Mouse (Mus musculus): ENCODE results near the gene Vnn3. TPM values are rescaled to one million over a fixed set of nuclear protein-coding genes. Genes with fewer than 3 reads are reported as not detected.

Vnn3 gene
- total and polyA plus RNA-seq, 2 experiments, result 58.7 to 110 TPM

- Histone ChIP-seq H3K4me1 (ENCODE audit: control insufficient read depth, insufficient read depth, low read length) (peaks cover 10% of the 10 kb centered on the region), H3K4me3 (ENCODE audit: insufficient read depth, low read depth, low read length) (no peak overlapping the region), H3K36me3 (ENCODE audit: control insufficient read depth, insufficient read depth, low read length) (no peaks in the 10 kb centered on the region), H3K79me2 (ENCODE audit: control insufficient read depth, insufficient read depth, low read length) (no peaks in the 10 kb centered on the region), H3K27ac (replicated peaks; ENCODE audit: insufficient read depth, low read depth, low read length) (no peak overlapping the region), H3K9ac (ENCODE audit: low read depth, low read length) (no peak overlapping the region), H3K27me3 (ENCODE audit: control insufficient read depth, insufficient read depth, low read length) (no peaks in the 10 kb centered on the region)
- TF ChIP-seq POLR2A (IDR thresholded peaks at IDR 0.05; ENCODE audit: extremely low read depth, insufficient read depth, low read length) (no peak), CTCF (IDR thresholded peaks at IDR 0.05; ENCODE audit: low read depth, low read length) (no peak)
- 37% methylated on average over 9 of the region's 9 CpGs for WGBS
- peak; percentile 77 for DNase-seq (ENCODE audit: extremely low read depth, low read depth, low spot score)
Measured at GRCm38 (mm10) chr10:23836003-23836964, 15.0 kb upstream of the Vnn3 start.

- H3K4me1 ChIP-seq (ENCODE audit: control insufficient read depth, insufficient read depth, low read length), result peaks cover 10% of the 10 kb centered on the region
- H3K79me2 ChIP-seq (ENCODE audit: control insufficient read depth, insufficient read depth, low read length), result no peaks in the 10 kb centered on the region
- no peaks in the 10 kb centered on the region for H3K36me3 ChIP-seq (ENCODE audit: control insufficient read depth, insufficient read depth, low read length)
- H3K27me3 ChIP-seq (ENCODE audit: control insufficient read depth, insufficient read depth, low read length), result no peaks in the 10 kb centered on the region
- no peak for DNase-seq (ENCODE audit: extremely low read depth, low read depth, low spot score)
- no peak overlapping the region for H3K4me3 ChIP-seq (ENCODE audit: insufficient read depth, low read depth, low read length)
- no peak overlapping the region for H3K9ac ChIP-seq (ENCODE audit: low read depth, low read length)
- 70% methylated on average over 3 of the region's 3 CpGs for WGBS
- TF ChIP-seq POLR2A (IDR thresholded peaks at IDR 0.05; ENCODE audit: extremely low read depth, insufficient read depth, low read length) (no peak), CTCF (IDR thresholded peaks at IDR 0.05; ENCODE audit: low read depth, low read length) (no peak)
- H3K27ac ChIP-seq (replicated peaks; ENCODE audit: insufficient read depth, low read depth, low read length), result 0 out of 2 replicates have a peak overlapping the region, but pooled peaks have one; percentile 15
Measured at GRCm38 (mm10) chr10:23837115-23837514, 14.1 kb upstream of the Vnn3 start.

- Histone ChIP-seq H3K27ac (replicated peaks; ENCODE audit: insufficient read depth, low read depth, low read length) (peak overlapping the region; percentile 76), H3K79me2 (ENCODE audit: control insufficient read depth, insufficient read depth, low read length) (no peaks in the 10 kb centered on the region), H3K4me3 (ENCODE audit: insufficient read depth, low read depth, low read length) (no peak overlapping the region), H3K4me1 (ENCODE audit: control insufficient read depth, insufficient read depth, low read length) (peaks cover 10% of the 10 kb centered on the region), H3K36me3 (ENCODE audit: control insufficient read depth, insufficient read depth, low read length) (no peaks in the 10 kb centered on the region), H3K9ac (ENCODE audit: low read depth, low read length) (0 out of 2 replicates have a peak overlapping the region, but pooled peaks have one; percentile 9), H3K27me3 (ENCODE audit: control insufficient read depth, insufficient read depth, low read length) (no peaks in the 10 kb centered on the region)
- 39% methylated on average over 3 of the region's 3 CpGs for whole genome bisulfite sequencing
- TF ChIP-seq CTCF (IDR thresholded peaks at IDR 0.05; ENCODE audit: low read depth, low read length), result no peak
- no peak for TF ChIP-seq POLR2A (IDR thresholded peaks at IDR 0.05; ENCODE audit: extremely low read depth, insufficient read depth, low read length)
- DNase-seq (ENCODE audit: extremely low read depth, low read depth, low spot score), result peak; percentile 93
Measured at GRCm38 (mm10) chr10:23838910-23839309, 12.4 kb upstream of the Vnn3 start.

GRCm38 (mm10) chr10:23839368-23839767 lies 11.9 kb upstream of the Vnn3 start:
- DNase-seq (ENCODE audit: extremely low read depth, low read depth, low spot score), result peak; percentile 70
- peaks cover 10% of the 10 kb centered on the region for H3K4me1 ChIP-seq (ENCODE audit: control insufficient read depth, insufficient read depth, low read length)
- 0 out of 2 replicates have a peak overlapping the region, but pooled peaks have one; percentile 9 for H3K9ac ChIP-seq (ENCODE audit: low read depth, low read length)
- no peaks in the 10 kb centered on the region for H3K79me2 ChIP-seq (ENCODE audit: control insufficient read depth, insufficient read depth, low read length)
- no peaks in the 10 kb centered on the region for H3K36me3 ChIP-seq (ENCODE audit: control insufficient read depth, insufficient read depth, low read length)
- TF ChIP-seq POLR2A (IDR thresholded peaks at IDR 0.05; ENCODE audit: extremely low read depth, insufficient read depth, low read length), result no peak
- peak; percentile 38; the same call in 1 of the 2 replicates for TF ChIP-seq CTCF (IDR thresholded peaks at IDR 0.05; ENCODE audit: low read depth, low read length)
- H3K27ac ChIP-seq (replicated peaks; ENCODE audit: insufficient read depth, low read depth, low read length), result peak overlapping the region; percentile 76
- H3K4me3 ChIP-seq (ENCODE audit: insufficient read depth, low read depth, low read length), result no peak overlapping the region
- no peaks in the 10 kb centered on the region for H3K27me3 ChIP-seq (ENCODE audit: control insufficient read depth, insufficient read depth, low read length)
- 11% methylated on average over 9 of the region's 9 CpGs for WGBS

GRCm38 (mm10) chr10:23840496-23840895 lies 10.8 kb upstream of the Vnn3 start:
- no peaks in the 10 kb centered on the region for H3K36me3 ChIP-seq (ENCODE audit: control insufficient read depth, insufficient read depth, low read length)
- no peak overlapping the region for H3K4me3 ChIP-seq (ENCODE audit: insufficient read depth, low read depth, low read length)
- TF ChIP-seq POLR2A (IDR thresholded peaks at IDR 0.05; ENCODE audit: extremely low read depth, insufficient read depth, low read length) (no peak), CTCF (IDR thresholded peaks at IDR 0.05; ENCODE audit: low read depth, low read length) (no peak)
- H3K4me1 ChIP-seq (ENCODE audit: control insufficient read depth, insufficient read depth, low read length), result peaks cover 10% of the 10 kb centered on the region
- H3K27me3 ChIP-seq (ENCODE audit: control insufficient read depth, insufficient read depth, low read length), result no peaks in the 10 kb centered on the region
- H3K27ac ChIP-seq (replicated peaks; ENCODE audit: insufficient read depth, low read depth, low read length), result no peak overlapping the region
- no peak for DNase-seq (ENCODE audit: extremely low read depth, low read depth, low spot score)
- WGBS, result 85% methylated on average over 4 of the region's 4 CpGs
- H3K9ac ChIP-seq (ENCODE audit: low read depth, low read length), result no peak overlapping the region
- no peaks in the 10 kb centered on the region for H3K79me2 ChIP-seq (ENCODE audit: control insufficient read depth, insufficient read depth, low read length)

Measured in liver, adult 2 months (tissue).